Mouse (Mus musculus): ENCODE data around the gene Leng9.

DNA sequence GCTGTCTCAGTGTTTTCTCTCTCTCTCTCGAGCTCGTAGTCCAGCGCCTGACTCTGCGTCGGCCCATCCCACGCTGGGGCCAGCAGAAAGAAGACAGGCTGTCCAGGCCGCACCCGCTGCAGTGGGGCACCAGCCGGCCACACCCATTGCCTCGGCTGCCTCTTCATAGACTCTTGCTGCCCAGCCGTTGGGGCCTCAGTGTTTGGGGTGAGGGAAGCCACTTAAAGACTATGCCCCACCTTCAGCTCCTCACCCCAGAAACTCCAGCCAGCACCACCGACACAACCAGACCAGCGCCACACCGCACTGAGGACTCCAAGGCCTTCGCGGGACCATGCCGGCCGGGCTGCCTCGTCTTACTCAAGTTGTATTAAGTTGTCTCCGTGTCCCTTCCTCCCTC is 2.8 kb downstream of the Leng9 start:
- TF ChIP-seq USF1 (IDR thresholded peaks at IDR 0.05; ENCODE audit: low read depth, low read length) (no peak), SIN3A (IDR thresholded peaks at IDR 0.05; ENCODE audit: low read length) (no peak), ZNF384 (IDR thresholded peaks at IDR 0.05; ENCODE audit: low read depth, low read length) (no peak), EP300 (IDR thresholded peaks at IDR 0.05; ENCODE audit: low read depth in 1 of 2, low read length in 2 of 2) (no peak), CTCF (IDR thresholded peaks at IDR 0.05 in 2 of 3, conservative IDR thresholded peaks at IDR 0.05 in 1 of 3; ENCODE audit: control insufficient read depth in 1 of 3, insufficient read depth in 1 of 3, low read depth in 2 of 3, low read length in 3 of 3, poor library complexity in 1 of 3, severe bottlenecking in 1 of 3) (no peak), GATA1 (IDR thresholded peaks at IDR 0.05; ENCODE audit: low read depth, low read length) (no peak), USF2 (IDR thresholded peaks at IDR 0.05; ENCODE audit: borderline replicate concordance in 1 of 2, insufficient read depth in 1 of 2, low read depth in 1 of 2, low read length in 2 of 2) (no peak), MAZ (IDR thresholded peaks at IDR 0.05; ENCODE audit: low read depth, low read length) (no peak), ZC3H11A (IDR thresholded peaks at IDR 0.05; ENCODE audit: low read depth, low read length) (no peak), MYC (IDR thresholded peaks at IDR 0.05; ENCODE audit: low read depth, low read length) (no peak), TAL1 (IDR thresholded peaks at IDR 0.05; ENCODE audit: low read length) (no peak)

All from MEL (cell line).